Mouse (Mus musculus) cerebellum, adult 2 months (tissue): ENCODE data around the gene Mrm3.

Experiments
- CTCF ChIP-seq: fragments of 200-500 bp; IDR thresholded peaks from 2 replicates; pipeline ENCODE4 v1.5.1; 2011; ENCODE audit warnings: low read depth, mild to moderate bottlenecking, control low read depth, low read length, moderate library complexity, borderline replicate concordance; ENCODE audit not compliant: insufficient read depth
- POLR2A ChIP-seq: fragments of 200-500 bp; IDR thresholded peaks from 2 replicates; pipeline ENCODE4 v1.6.1; 2011; ENCODE audit warnings: low read length, control low read depth, borderline replicate concordance; ENCODE audit not compliant: insufficient read depth

- TF ChIP-seq POLR2A, result no peak
- no peak for TF ChIP-seq CTCF
Observed at GRCm38 (mm10) chr11:76243811-76244546, 464 bp downstream of the Mrm3 start.
